Mouse (Mus musculus) retina, postnatal 7 days (tissue): ENCODE data around the gene Vps13d.

Experiments
- DNase-seq: peaks from one replicate; pipeline ENCODE4 v3.0.0-alpha.2; 2012; ENCODE audit warnings: low read depth, low spot score

The Vps13d gene

DNA sequence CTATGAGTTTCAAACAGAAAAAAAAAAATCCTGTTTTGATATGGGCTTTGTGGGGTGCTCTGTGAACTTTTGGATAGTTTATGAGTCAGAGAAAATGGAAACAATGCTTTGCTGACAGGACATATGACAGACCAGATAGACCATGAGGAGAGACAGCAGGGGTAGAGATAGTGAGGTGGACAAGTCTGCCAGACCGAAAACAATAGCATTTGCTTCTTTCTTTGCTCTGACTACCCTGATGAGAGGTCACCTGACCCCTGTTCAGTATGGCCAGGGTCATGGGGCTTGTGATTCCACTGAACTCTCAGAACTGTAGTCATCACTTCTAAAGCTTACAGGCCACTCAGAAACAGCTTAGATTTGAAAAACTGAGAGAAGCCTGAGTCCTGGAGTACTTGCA is 217.7 kb downstream of the Vps13d start:
- DNase-seq, result no peak

DNA sequence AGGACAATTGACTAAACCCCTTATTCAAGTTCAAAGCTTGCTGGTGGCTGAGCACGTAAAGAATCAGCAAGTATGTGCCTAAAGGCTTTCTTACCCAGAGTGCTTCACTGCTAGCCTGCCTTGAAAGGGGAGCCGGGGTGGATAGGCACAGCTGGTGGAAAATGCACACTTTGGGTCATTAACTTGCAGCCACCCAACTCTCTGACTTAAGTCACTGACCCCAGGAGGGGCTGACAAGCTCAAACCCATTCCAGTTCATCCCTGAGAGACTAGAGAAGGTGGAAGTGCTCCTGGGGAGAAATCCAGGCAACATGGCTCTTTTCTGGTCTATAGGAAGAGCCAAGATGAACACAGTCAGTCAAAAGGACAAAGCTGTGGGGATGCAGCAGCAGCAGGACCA is 219.3 kb downstream of the Vps13d start:
- no peak for DNase-seq

DNA sequence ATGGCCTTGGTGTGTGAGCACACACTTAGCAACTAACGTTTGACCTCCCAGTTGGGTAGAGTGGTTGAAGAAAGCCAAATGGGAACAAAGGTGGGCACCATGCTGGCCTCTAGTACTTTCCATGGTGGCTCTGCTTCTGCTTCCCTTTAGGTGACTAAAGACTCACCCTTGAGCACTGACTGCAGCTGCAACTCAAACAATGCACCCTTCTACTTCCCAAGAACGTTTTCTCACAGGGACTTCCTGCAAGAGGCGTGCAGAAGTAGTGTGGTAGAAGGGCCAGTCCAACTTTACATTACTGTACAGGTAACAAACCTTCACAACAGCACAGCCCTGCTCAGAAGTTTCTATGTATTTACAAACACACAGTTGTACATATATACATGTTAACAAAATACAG is 220.3 kb downstream of the Vps13d start:
- DNase-seq, result no peak

DNA sequence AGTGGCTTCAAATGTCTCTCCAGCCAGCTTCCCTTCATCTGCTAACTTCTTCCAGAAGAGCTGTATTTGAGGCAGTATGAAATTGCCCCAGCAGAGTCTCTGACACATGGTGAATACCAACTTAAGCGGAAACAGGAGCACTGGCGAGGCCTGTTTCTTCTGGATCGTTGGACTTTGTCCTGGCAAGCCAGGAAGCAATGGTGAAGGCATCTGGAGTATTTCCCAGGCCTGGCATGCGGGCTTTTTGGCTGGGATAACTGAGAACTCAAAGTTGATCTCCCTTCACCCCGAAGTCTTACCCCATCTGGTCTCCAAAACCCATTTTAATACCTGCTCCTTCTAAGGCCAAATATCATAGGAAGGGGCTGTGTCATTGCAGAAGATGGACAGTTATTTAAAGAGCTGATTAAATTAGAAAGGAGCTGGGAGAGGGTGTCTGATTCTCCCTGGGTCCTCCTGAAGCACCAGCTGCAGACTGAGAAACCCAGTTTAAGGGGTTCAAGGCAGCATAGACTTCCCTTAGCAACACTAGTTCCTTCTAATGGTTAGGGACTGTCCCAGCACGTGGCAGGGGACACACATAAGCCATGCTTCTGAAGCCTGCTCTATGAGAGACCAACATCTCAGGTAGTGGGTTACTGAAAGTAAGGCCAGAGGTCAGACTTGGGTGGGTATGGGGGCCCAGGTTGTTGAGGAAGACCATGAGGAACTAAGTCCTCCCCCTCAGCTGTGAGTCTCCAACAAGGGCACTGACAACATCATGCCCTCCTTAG is 221.7 kb downstream of the Vps13d start:
- DNase-seq, result no peak

DNA sequence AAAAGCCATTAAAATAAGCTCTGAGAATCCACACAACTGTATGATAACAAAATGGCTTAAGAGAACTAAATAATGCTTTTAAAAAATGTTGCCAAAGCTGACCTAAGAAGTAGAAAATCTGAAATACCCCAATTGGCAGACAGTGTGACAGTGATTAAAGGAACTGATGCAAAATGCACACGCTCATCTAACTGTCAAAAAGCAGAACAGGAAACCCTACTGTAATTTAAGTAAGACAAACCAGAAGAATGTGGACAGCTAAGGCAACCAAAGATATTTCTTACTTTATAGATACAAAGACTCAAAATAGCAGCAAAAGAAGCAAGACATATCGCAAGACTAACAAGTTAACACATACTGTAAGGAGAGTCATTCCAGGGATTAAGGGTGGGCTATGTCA is 223.8 kb downstream of the Vps13d start:
- DNase-seq, result no peak

DNA sequence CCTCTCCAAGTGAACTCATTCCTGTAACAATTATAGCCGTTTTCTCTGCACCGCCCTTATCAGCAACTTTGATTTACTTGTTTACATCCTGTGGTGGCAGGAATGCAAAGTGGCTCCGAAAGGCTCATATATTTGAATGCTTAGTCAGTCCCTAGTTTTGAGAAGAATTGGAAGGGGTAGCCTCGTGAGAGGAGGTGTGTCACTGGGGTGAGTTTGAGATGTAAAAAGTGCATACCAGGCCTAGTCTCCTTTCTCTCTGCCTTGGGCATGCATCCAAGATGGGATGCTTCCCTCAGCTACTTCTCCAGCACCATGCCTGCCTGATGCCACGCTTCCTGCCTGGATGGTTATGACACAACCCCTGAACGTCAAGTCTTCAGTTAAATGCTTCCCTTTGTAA is 225.8 kb downstream of the Vps13d start:
- no peak for DNase-seq

DNA sequence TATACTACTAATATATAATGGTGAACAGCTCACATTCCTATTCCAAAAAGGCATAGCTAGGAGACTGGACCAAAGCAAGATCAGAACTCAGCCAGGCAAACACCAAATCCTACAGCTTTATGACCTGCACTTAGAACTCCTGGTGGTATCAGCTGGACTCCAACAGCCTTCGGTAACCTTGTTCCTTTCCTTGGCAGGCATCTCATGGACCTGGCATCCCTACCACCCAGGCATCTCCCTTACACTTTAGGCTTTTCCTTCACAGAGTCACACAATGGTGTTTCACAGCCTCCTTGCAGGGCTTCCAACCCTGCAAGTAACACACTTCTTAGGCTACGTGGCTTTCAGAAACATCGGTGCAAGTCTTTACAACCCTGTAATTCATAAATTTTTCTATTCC is 226.4 kb downstream of the Vps13d start:
- no peak for DNase-seq

DNA sequence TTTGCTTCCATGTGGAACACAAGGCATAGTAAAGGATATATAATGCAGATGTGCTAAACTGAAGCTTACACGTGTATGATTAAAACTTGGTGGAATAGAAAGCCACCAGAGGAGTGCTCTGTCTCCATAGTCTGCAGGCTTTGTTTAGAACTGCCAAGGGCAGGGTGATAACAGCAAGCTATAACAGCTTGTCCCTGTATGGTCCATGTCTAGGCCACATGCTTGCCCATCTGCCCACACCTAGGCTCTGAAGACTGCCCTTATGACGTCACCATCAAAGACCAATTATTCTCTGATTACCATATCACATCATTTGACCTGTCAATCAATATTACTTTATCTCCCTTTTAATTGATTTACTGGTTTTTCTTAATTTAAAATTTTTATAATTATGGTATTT is 229.6 kb downstream of the Vps13d start:
- DNase-seq, result no peak

DNA sequence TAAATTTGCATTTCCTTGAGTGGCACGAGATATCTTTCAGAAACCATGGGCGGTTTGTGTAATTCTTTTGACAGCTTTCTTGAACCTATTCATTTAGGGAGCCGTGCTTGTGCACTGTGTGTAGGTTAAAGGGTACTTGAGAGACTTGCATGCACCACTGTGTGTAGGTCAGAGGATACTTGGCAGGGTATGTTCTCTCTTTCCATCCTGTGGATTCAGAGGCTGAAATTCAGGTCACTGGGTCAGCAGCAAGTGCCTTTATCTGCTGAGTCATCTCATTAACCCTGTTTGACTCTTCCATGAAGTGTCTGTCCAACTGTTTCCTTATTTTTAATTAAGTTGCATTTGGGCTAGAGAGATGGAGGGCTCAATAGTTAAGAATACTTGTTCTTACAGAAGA is 233.1 kb downstream of the Vps13d start:
- DNase-seq, result no peak

DNA sequence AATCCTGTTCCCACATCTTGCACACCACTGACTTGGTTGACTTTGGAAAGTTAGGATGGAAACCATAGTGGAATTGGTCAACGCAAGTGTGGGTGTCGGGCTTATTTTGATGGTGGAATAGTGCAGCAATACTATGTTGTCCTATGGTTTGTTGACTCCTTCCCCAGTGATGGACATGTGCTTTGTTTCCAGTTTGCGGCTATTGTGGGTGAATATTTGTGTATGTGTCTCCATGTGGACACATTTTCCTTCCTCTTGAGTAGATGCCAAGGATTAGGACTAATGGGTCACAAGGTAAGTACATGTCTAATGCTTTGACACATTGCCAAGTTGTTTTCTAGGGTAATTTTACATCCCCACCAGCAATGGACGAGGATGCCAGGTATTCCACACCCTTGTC is 233.6 kb downstream of the Vps13d start:
- no peak for DNase-seq

DNA sequence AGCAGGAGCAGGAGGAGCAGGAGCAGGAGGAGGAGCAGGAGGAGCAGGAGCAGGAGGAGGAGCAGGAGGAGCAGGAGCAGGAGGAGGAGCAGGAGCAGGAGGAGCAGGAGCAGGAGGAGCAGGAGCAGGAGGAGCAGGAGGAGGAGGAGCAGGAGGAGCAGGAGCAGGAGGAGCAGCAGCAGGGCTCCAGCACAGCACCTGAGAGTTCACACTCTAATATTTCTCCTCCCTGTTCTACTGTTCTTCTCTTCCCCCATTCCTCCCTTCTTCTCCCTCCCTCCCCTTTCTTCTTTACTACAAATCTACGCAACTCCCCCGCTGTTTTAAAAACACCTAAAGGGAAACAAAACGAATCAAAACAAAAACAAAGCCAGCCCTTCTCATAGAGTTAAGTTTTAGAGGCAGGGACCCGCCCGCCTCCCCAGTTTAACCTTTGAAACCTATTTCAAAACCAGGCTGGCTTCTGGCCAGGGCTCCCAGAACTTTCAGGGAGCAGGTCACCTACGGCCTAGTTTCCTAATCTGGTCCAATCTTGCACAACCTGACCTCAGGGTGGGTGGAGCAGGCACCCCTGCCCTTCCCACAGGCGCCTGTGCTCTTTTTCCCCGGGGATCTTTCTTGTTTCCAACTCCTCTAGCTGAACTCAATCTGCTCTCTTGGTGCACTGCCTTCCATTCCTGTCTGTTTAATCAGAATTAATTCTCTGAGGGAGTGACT is 234.5 kb downstream of the Vps13d start:
- DNase-seq, result no peak

DNA sequence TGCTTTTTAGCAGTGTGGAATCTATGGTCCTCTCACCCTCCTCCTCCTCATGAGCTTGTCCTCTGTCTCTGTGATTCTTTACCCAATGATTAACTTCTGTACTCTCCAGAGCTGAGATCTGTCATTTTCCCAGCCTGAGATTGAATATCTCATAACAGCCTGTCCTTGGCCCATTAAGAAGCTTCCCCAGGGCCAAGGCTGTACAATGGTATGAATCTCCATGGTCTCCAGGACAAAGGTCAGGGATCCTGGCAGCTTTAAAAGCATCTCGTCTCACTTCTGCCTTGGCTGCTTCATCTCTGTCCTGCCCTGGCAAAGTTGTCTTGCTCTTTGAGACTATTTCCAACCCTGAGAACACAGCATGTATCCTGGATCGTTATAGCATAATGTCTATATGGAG is 237.1 kb downstream of the Vps13d start:
- DNase-seq, result no peak

DNA sequence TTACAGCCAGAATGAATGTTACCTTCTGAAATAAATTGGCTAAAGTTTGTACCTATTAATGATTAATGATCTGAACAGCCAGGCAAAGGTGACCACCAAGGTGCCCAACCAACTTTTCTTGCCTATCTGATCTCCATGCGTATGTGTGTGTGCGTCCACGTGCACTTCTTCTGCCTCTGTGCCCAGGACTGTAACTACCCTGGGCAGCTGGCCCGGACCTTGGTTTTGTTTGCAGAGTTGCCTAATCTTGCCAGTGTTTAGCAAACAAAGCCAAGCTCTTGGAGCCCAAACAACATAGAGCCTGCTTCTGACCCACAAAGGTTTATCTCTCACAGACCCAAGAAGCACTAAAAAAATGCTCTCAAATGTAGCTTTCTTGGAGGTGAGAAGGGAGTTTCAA is 237.6 kb downstream of the Vps13d start:
- DNase-seq, result no peak

DNA sequence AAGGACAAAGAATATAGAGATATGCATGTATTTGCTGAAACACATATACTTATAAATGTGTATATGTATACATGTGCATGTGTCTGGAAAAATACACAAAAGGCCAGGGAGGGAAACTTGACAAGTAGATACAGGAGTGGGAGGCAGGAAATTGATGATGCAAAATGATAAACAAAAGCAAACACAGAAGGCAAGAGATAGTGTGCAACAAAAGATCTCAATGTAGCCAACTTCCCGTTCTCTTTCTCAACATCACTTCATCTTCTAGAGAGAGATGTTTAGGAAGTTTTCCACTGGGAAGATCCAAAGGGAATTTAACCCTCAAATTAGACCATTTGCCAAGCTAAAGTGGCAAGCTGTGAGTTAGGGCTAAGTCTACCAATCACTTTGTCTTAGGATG is 238.5 kb downstream of the Vps13d start:
- no peak for DNase-seq

DNA sequence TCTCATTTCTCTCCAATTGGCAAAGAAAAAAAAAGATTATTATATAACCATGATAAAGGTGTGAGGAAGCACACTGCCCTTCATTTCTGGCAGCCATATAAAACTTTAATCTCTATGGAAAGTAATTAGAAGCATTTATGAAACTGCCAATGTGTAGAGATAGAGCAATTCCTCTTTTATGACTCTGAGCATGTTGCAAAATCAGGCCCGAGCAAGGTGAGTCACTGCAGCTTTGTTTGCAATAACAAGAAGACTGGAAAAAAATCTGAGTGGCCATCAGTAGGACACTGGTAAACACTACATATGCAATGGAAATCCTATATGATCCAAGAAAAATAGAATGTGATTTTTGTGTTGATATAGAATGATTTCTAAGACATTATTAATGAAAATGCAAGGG is 238.9 kb downstream of the Vps13d start:
- no peak for DNase-seq

DNA sequence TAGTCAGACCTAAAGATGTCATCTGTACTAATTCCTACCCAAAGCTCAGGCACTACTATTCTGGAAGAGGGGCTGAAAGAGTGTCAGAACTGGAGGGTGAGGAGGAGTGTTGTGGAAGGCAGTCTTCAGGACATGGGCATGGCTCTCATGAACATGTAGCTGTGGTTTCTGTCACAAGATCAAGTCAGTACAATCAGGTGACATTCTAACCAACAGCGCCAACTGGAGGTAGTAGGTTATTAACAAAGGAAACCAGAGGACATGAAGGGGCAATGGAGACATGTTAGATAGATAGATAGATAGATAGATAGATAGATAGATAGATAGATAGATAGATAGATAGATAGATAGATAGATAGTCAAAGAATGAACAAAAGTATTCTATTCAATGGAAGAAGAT is 241.4 kb downstream of the Vps13d start:
- DNase-seq, result no peak

DNA sequence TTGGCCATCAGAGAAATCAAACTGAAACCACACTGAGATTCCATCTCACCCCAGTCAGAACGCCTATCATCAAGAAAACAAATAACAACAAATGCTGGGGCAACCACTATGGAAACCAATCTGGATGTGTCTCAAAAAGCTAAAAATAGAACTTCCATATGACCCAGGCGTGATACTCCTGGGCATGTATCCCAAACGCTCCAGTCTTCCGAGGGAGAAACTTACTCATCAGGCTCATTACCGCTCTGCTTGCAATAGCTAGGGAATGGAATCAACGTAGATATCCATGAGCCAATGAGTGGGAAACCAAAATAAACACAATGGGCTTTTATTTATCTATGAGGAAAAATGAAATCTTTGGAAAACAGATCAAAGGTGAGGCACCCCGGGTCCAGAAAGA is 242.9 kb downstream of the Vps13d start:
- DNase-seq, result no peak

DNA sequence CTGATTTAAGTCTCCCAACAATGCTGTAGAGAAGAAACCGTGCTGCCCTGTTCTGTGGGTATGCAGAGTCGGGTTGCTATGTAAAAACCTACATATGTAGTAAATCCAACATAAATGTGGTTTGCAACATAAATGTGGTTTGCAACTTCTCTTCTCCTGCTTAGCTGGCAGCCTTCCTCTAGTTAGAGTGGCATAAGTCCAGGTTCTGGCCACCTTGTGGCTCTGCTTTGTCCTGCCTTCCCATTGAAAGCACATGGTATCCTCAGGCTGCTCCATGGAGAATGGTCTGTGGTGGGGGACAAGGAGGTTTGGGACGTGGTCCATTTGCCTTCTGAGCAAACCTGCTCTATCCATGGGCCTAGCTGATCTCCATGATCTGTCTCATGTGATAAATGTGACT is 243.9 kb downstream of the Vps13d start:
- no peak for DNase-seq

DNA sequence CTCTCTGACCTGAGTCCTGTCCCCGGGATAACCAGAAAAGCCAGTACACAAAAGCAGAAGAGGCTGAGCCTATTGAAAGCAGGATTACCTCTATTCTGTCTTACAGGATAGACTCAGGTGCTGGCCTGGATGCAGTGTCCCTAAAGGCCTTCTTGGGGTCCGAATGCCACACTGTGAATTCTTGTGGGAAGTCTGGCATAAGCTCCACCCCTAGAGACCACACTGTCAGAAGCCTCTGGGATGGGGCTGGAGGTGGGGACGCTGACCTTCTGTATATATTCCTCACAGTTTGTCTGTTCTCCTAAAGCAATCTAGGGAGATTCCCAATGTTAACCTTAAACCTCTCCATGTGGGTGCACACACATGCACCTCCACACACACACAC is 244.5 kb downstream of the Vps13d start:
- no peak for DNase-seq

DNA sequence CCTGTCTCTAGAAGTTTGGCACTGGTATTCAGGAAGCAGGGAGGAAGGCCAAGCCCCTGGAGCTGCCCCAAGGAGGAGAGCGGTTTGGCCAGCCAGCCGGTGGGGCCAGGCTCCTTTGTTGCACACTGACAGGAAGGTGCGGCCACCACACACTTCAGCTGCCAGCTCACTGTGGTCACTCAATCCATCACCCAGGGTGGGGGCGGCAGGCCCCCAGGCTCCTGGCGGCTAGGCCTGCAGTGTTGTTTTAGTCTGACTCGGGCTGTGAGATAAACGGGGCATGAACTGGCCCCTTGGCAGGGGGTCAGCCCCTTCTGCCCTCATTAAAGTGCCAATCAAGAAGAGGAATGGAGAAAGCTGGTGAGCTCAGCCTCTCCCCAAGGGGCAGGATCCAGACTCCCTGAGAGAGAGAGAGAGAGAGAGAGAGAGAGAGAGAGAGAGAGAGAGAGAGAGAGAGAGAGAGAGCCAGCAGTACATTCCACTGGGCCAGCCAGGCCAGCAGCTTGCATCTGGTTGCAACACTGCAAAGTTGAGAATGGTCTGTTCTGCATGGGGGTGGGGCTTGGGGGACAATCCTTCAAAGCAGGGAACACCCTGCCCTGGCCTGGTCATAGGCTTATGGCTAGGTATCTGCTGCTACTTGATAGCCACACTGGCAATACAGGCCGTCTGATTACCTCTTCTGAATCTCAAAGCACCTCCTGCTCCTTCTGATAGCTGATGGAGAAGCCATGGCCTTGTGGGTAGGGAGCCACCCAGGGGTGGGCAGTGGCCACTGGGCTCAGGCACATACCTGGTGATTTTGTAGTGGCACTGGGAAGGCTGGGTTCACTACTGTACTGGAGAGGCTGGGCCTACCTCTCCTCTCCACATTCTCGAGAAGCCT is 245.1 kb downstream of the Vps13d start:
- no peak for DNase-seq

DNA sequence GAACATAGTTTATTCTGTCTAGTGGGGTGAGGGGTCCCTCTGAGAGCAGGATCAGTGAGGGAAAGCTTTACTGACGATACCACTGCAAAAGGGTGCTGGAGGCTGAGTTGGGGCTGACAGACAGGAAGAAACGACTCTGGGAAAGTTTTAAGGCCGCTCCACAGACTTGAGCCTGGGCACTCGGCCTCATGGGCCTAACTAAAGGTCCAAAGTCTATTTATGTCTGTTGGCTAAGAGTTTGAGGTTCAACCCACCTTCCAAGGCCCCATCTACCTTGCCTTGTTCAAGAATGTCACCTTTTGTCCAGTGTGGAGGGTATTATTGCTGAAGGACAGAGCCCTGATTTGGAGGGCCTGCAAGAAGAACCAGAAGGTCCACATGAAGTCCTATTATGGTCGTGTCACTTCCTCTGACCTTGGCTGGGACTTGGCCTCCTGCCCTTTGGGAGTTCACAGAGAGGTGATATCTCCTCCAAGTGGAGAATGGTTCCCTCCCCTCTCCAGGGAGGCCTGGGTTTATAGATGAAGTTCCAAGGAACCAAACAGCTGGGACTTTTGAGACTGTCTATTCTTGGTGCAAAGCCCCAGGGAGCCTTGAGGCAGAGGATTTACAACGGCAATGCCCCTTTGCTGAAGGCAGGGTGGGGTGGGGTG is 246.9 kb downstream of the Vps13d start:
- DNase-seq, result no peak

DNA sequence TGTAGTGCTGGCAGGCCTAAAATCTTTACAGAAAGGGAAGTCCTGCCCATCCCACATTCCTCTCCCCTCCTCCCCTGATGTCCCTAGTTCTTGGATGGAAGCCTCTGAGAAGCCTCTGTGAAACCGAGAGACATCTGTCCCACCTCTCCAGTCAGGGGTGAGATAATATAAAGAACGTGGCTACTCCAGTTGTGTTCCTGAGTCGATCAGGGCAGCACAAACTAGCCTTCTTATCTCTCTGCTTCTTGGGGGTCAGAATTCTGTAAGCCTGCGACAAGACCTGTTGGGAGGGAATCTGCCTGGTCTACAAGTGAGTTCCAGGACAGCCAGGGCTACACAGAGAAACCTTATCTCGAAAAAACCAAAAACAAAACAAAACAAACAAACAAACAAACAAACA is 251.5 kb downstream of the Vps13d start:
- DNase-seq, result no peak
